Mouse (Mus musculus) neural tube, embryonic 14.5 days (tissue): ENCODE data around the gene Gramd2. TPM values are rescaled to one million over a fixed set of nuclear protein-coding genes. Genes with fewer than 3 reads are reported as not detected.
"Not testable (repeated sequence)": the region's sequence is repeated elsewhere in the genome, so short reads cannot be mapped to it uniquely, and the experiment has no call there.

ENCODE experiments used
- ATAC-seq: fragments of 200-750 bp; cut with Nextera tagmentation; 2 replicates; pipeline ENCODE4 v1.8.0; 2017; ENCODE audit warnings: low read depth, mild to moderate bottlenecking, moderate TSS enrichment, moderate library complexity
- H3K27ac ChIP-seq: fragments of 300-500 bp; sonication (generic); 2 replicates; pipeline ENCODE4 v1.5.1; 2014; ENCODE audit warnings: low read depth, mild to moderate bottlenecking, control low read depth, low read length, moderate library complexity, mixed read lengths
- H3K27me3 ChIP-seq: fragments of 300-500 bp; sonication (generic); 2 replicates; pipeline ENCODE4 v1.6.1; 2014; ENCODE audit warnings: low read length; ENCODE audit not compliant: control insufficient read depth, insufficient read depth
- H3K36me3 ChIP-seq: fragments of 300-500 bp; sonication (generic); 2 replicates; pipeline ENCODE4 v1.6.1; 2014; ENCODE audit warnings: low read length, mixed read lengths; ENCODE audit not compliant: control insufficient read depth, insufficient read depth
- H3K4me1 ChIP-seq: fragments of 300-500 bp; sonication (generic); 2 replicates; pipeline ENCODE4 v1.6.1; 2014; ENCODE audit warnings: low read length; ENCODE audit not compliant: control insufficient read depth, insufficient read depth
- H3K4me2 ChIP-seq: fragments of 300-500 bp; sonication (generic); 2 replicates; pipeline ENCODE4 v1.6.1; 2014; ENCODE audit warnings: mild to moderate bottlenecking, low read depth, low read length, control low read depth
- H3K4me3 ChIP-seq: fragments of 300-500 bp; sonication (generic); 2 replicates; pipeline ENCODE4 v1.5.1; 2014; ENCODE audit warnings: low read depth, low read length, control low read depth, mixed read lengths
- H3K9ac ChIP-seq: fragments of 300-500 bp; sonication (generic); replicated peaks from 2 replicates; pipeline ENCODE4 v1.6.1; 2014; ENCODE audit warnings: low read depth, mild to moderate bottlenecking, control low read depth, low read length, mixed read lengths
- H3K9me3 ChIP-seq: fragments of 300-500 bp; sonication (generic); 2 replicates; pipeline ENCODE4 v1.6.1; 2016; ENCODE audit warnings: low read length; ENCODE audit not compliant: control insufficient read depth
- WGBS: fragments of 180-500 bp; shearing (Covaris S2); extraction: QIAGEN DNeasy Blood & Tissue Kit; methylation state at CpG from one replicate; pipeline ENCODE4 v1.1.7; 2014; 5-methylcytosine and 5-hydroxymethylcytosine counted together
- polyA plus RNA-seq: library from polyadenylated mRNA; unstranded; fragments of >200 nt; fragmentation: Nextera tagmentation; extraction: Ambion mirVana; gene quantifications from 2 replicates; pipeline ENCODE4 v1.2.1, GENCODE M21; 2014

Gramd2 gene
- polyA plus RNA-seq, 1 experiment from 2014 or later: 6.0 TPM

- ATAC-seq: no peak
- Histone ChIP-seq H3K4me1 (peaks cover 5% of the 10 kb centered on the region; the same call in 1 of the 2 replicates), H3K36me3 (no peaks in the 10 kb centered on the region), H3K9me3 (no peaks in the 10 kb centered on the region), H3K4me2 (no peak overlapping the region), H3K27ac (no peak overlapping the region), H3K4me3 (no peak overlapping the region), H3K9ac (no peak overlapping the region), H3K27me3 (no peaks in the 10 kb centered on the region)
- 91% methylated on average over 11 of the region's 11 CpGs for WGBS
These were observed 69.0 kb downstream of the Gramd2 start for GRCm38 (mm10) chr9:59748969-59749368.

- no peaks in the 10 kb centered on the region for H3K9me3 ChIP-seq
- H3K27ac ChIP-seq: peak overlapping the region; percentile 72
- H3K27me3 ChIP-seq: no peaks in the 10 kb centered on the region
- 37% methylated on average over 12 of the region's 12 CpGs for WGBS
- H3K36me3 ChIP-seq: no peaks in the 10 kb centered on the region
- peaks cover 5% of the 10 kb centered on the region; the same call in 1 of the 2 replicates for H3K4me1 ChIP-seq
- H3K9ac ChIP-seq: peak overlapping the region; percentile 77; the same call in 1 of the 2 replicates
- no peak for ATAC-seq
- H3K4me3 ChIP-seq: peak overlapping the region; percentile 93
- peak overlapping the region; percentile 81 for H3K4me2 ChIP-seq
These were observed 69.8 kb downstream of the Gramd2 start for GRCm38 (mm10) chr9:59749581-59750265.

GRCm38 (mm10) chr9:59750267-59751065, 70.5 kb downstream of the Gramd2 start, which contains the start of the genes Senp8 and Myo9a:
Gene Senp8, minus strand, starts transcription at chr9:59750710.
Gene Myo9a, plus strand, starts transcription at chr9:59750896.
- peak; percentile 94 for ATAC-seq
- Histone ChIP-seq H3K4me2 (peak within 1 kb of the TSS; percentile 81), H3K9ac (peak within 1 kb of the TSS; percentile 89), H3K4me3 (peak within 1 kb of the TSS; percentile 93), H3K9me3 (no peaks in the 10 kb centered on the region), H3K4me1 (peaks cover 5% of the 10 kb centered on the region; the same call in 1 of the 2 replicates), H3K36me3 (no peaks in the 10 kb centered on the region), H3K27ac (peak within 1 kb of the TSS; percentile 89), H3K27me3 (no peaks in the 10 kb centered on the region)
- under 1% methylated on average over 59 of the region's 59 CpGs for WGBS

GRCm38 (mm10) chr9:59751066-59751581, 71.2 kb downstream of the Gramd2 start:
- no peaks in the 10 kb centered on the region for H3K36me3 ChIP-seq
- H3K9ac ChIP-seq: peak overlapping the region; percentile 89
- WGBS: under 1% methylated on average over 36 of the region's 49 CpGs
- peak overlapping the region; percentile 89 for H3K27ac ChIP-seq
- ATAC-seq: peak; percentile 92
- peak overlapping the region; percentile 93 for H3K4me3 ChIP-seq
- no peaks in the 10 kb centered on the region for H3K27me3 ChIP-seq
- peak overlapping the region; percentile 61 for H3K4me2 ChIP-seq
- peaks cover 5% of the 10 kb centered on the region; the same call in 1 of the 2 replicates for H3K4me1 ChIP-seq
- no peaks in the 10 kb centered on the region for H3K9me3 ChIP-seq

- Histone ChIP-seq H3K9ac (peak overlapping the region; percentile 89), H3K4me1 (peaks cover 5% of the 10 kb centered on the region; the same call in 1 of the 2 replicates), H3K4me3 (peak overlapping the region; percentile 93), H3K27ac (peak overlapping the region; percentile 89), H3K36me3 (no peaks in the 10 kb centered on the region), H3K4me2 (peak overlapping the region; percentile 61), H3K27me3 (no peaks in the 10 kb centered on the region), H3K9me3 (no peaks in the 10 kb centered on the region)
- ATAC-seq: no peak
- WGBS: 17% methylated on average over 2 of the region's 2 CpGs
These were observed 72.0 kb downstream of the Gramd2 start for GRCm38 (mm10) chr9:59751966-59752365.

GRCm38 (mm10) chr9:59755199-59755598, 75.3 kb downstream of the Gramd2 start:
- Histone ChIP-seq H3K4me1 (no peaks in the 10 kb centered on the region), H3K9me3 (no peaks in the 10 kb centered on the region), H3K9ac (no peak overlapping the region), H3K27ac (no peak overlapping the region), H3K4me2 (no peak overlapping the region), H3K27me3 (no peaks in the 10 kb centered on the region), H3K36me3 (no peaks in the 10 kb centered on the region), H3K4me3 (no peak overlapping the region)
- ATAC-seq: no peak
- WGBS: 76% methylated on average over 2 of the region's 2 CpGs

- not testable (repeated sequence) for H3K36me3 ChIP-seq, H3K9me3 ChIP-seq, H3K27ac ChIP-seq, H3K27me3 ChIP-seq, H3K9ac ChIP-seq, H3K4me2 ChIP-seq, H3K4me3 ChIP-seq, H3K4me1 ChIP-seq, ATAC-seq
- WGBS: 91% methylated on average over 2 of the region's 3 CpGs
These were observed 77.1 kb downstream of the Gramd2 start for GRCm38 (mm10) chr9:59757016-59757415.

GRCm38 (mm10) chr9:59760515-59760914, 80.6 kb downstream of the Gramd2 start:
- 89% methylated on average over 3 of the region's 3 CpGs for WGBS
- Histone ChIP-seq H3K4me2 (no peak overlapping the region), H3K9ac (no peak overlapping the region), H3K36me3 (no peaks in the 10 kb centered on the region), H3K4me1 (no peaks in the 10 kb centered on the region), H3K9me3 (no peaks in the 10 kb centered on the region), H3K27ac (no peak overlapping the region), H3K4me3 (no peak overlapping the region), H3K27me3 (no peaks in the 10 kb centered on the region)
- no peak for ATAC-seq
